Mouse (Mus musculus): ENCODE data around the gene Tmem51. TPM values are rescaled to one million over a fixed set of nuclear protein-coding genes. Genes with fewer than 3 reads are reported as not detected.
A peak's percentile ranks its signal among the peaks of the same experiment; 100 is the strongest.
"Not testable (repeated sequence)": the region's sequence is repeated elsewhere in the genome, so short reads cannot be mapped to it uniquely, and the experiment has no call there.

Tmem51 gene
- polyA plus RNA-seq, 1 experiment = 9.5 TPM

DNA sequence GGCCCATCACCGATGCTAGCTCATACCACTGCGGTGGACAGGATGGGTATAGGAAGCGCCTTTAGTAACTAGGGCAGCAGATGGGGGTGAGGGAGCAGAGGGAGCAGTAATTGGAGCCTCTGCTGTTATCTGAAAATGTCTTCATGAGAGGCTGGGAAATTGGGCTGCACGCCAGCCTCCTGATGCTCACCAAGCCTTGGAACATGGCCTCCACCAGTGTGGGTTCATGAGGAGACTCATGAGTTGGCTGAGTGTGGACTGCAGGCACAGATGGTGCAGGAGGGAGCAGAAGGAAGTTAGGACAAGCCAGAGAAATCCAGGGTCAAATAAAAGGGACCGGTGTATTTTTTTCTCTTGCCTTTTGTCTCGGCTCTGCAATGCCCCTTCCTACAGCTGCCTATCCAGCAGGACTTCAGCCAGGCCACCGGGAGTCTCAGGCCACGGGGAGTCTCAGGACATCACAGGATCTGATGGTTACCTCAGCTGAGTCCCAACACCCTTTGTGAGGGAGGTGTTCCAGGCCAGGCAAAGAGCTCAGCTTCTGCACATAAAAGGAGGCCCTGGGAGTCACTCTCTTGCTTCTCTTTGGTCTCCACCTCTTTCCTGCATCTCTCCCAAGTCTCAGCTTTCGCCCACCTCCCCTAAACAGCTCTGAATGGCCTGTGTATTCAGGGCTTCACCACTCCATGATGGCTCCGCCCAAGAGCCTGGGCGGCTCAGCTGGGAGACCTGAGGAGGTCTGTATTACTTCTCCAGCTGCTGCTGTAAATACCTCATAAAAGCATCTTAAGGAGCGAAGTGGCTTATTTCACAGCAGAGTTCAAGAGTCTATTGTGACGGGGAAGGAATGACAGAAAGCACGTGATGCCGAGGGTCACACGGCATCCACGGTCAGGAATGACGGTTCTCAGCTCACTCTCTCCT is 23.4 kb downstream of the Tmem51 start:
- no peak for DNase-seq (ENCODE audit: extremely low spot score in 1 of 2, low spot score in 1 of 2)

DNA sequence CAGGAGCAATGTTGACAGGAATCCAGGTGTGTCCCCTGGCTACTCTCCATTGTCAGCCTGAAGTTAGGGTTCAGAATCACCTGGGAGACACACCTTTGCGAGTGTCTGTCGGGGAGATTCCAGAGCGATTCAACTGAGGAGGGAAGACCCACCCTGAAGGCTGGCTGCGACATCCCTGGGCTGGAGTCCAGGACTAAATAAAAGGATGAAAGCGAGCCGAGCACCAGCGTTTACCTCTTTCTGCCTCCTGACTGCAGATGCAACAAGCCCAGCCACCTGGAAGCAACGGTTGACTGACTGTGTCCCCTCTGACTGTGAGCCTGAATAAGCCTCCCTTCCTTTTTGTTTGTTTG is 24.3 kb downstream of the Tmem51 start:
- DNase-seq (ENCODE audit: extremely low spot score in 1 of 2, low spot score in 1 of 2) = no peak

DNA sequence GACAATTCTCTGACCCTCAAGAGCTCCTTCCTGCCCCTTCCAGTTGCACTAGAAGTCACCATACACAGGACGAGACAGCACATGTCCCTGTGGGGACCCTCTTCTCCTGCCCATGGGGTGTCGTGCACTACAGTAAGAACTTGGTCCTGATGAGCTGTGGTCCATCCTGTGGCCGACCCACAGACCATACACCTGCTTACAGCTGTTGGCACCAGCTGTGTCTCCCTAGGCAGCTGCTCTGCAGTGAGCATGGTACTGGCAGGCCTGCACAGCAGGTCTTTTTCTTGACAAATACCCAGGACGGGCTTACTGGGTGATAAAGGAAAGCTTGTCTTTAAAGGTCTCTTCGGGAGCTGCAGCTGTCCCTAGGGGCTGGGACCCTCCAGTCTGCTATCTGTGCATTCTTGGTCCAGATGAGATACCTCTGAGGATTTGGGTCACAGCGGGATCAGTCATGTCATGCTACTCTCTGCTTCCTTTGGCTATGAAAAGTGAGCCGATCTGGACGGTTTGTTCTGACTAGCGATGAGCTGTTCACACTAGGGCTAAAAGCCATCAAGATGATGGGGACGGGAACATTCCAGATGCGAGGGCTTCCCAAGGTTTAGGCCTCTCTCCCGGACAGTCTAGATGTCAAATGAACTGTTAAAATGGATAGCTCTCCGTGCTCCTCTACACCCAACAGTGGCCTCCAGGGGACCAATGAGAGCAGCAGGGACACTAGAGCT is 24.8 kb downstream of the Tmem51 start:
- no peak for DNase-seq (ENCODE audit: extremely low spot score in 1 of 2, low spot score in 1 of 2)

DNA sequence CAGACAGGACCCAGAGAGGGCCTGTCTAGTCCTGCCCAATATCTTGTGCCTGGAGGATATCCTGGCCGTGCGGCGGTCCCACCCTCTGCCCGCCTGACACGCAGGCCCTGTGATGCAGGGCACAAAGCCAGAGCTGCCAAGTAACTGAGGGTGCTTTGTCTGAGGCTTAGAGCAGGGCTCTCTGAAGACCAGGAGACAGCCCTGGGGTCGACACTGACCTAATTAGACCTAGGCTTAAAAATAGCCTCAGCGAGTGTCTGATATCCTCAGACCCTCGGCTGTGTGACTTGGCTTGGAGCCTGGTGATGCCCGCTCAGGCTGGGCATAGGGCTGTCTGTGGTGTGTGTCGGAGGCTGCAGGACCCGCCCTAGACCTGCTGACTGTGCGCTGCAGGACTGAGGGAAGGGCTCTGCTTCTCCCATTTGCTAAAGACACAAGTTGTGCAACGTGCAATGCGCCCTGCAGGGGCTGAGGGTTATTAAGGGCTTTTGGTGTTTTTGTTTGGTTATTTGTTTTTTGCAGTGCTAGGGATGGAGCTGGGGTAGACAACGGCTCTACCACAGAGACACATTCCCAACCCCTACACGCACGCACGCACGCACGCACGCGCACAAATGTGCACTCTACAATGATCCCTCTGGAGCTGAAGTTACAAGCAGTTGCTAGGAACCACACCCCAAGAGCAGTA is 26.4 kb downstream of the Tmem51 start:
- peak; percentile 27 to 38 for DNase-seq (ENCODE audit: extremely low spot score in 1 of 2, low spot score in 1 of 2)

- DNase-seq (ENCODE audit: extremely low spot score in 1 of 2, low spot score in 1 of 2) = no peak
These were observed 28.5 kb downstream of the Tmem51 start for GRCm38 (mm10) chr4:142055600-142055999.

GRCm38 (mm10) chr4:142054580-142054979 is 29.5 kb downstream of the Tmem51 start:
- DNase-seq (ENCODE audit: extremely low spot score in 1 of 2, low spot score in 1 of 2) = peak in 1 of 2 experiments; percentile 19

GRCm38 (mm10) chr4:142053661-142054448 is 30.2 kb downstream of the Tmem51 start:
- DNase-seq (ENCODE audit: extremely low spot score in 1 of 2, low spot score in 1 of 2) = no peak

DNA sequence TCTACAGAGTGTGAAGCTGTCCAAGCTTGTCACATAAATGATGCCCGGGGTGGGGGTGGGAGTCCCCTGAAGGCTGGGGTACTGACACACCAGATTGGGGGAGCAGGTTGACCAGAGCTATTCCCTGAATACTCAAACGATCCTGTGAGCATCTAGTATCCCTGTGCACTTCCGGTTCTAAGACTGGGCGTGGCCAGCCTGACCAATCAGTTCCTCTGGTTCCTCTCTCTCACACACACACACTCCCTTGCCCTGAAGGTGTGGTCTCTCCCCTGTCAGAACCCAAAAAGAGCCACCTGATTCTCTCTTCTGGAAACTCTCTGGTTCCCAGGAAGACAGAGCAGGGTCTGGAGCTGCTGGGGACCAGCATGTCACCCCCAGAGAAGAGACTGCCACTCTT is 30.8 kb downstream of the Tmem51 start:
- DNase-seq (ENCODE audit: extremely low spot score in 1 of 2, low spot score in 1 of 2) = no peak

- no peak for DNase-seq (ENCODE audit: extremely low spot score in 1 of 2, low spot score in 1 of 2)
These were observed 31.5 kb downstream of the Tmem51 start for GRCm38 (mm10) chr4:142052391-142053132.

GRCm38 (mm10) chr4:142051883-142052282 is 32.2 kb downstream of the Tmem51 start:
- not testable (repeated sequence) for DNase-seq (ENCODE audit: extremely low spot score in 1 of 2, low spot score in 1 of 2)

- DNase-seq (ENCODE audit: extremely low spot score in 1 of 2, low spot score in 1 of 2) = no peak
These were observed 34.1 kb downstream of the Tmem51 start for GRCm38 (mm10) chr4:142049963-142050362.

- no peak for DNase-seq (ENCODE audit: extremely low spot score in 1 of 2, low spot score in 1 of 2)
These were observed 35.7 kb downstream of the Tmem51 start for GRCm38 (mm10) chr4:142048391-142048790.

GRCm38 (mm10) chr4:142047005-142047404 is 37.1 kb downstream of the Tmem51 start:
- no peak for DNase-seq (ENCODE audit: extremely low spot score in 1 of 2, low spot score in 1 of 2)

- no peak for DNase-seq (ENCODE audit: extremely low spot score in 1 of 2, low spot score in 1 of 2)
These were observed 37.6 kb downstream of the Tmem51 start for GRCm38 (mm10) chr4:142046496-142046895.

DNA sequence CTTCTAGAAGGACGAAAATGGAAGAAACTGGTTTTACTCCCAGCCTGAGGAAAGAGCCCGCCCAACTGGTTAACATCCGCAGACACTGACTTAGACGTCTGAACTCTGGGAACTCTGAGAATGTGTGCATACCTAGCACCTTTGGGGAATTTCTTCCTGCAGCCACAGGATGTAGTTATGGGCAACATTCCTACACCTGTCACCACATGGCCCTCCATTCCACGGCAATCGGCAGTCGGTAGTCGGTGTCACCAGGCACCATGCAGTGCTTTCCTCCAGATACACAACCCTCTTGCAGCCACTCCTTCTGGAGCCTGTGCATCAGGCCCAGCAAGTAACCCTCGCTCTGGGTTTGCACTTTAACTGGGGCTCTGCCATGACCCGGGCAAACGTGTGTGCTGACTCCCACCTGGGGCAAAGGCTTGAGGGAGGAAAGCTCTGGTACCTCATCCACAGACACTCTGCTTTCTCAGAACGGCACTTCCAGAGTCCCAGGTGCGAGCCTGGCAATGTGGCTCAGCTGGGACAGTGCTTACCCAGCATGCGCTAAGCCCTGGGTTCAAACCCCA is 38.4 kb downstream of the Tmem51 start:
- no peak for DNase-seq (ENCODE audit: extremely low spot score in 1 of 2, low spot score in 1 of 2)

- no peak for DNase-seq (ENCODE audit: extremely low spot score in 1 of 2, low spot score in 1 of 2)
These were observed 39.7 kb downstream of the Tmem51 start for GRCm38 (mm10) chr4:142044452-142044851.

DNA sequence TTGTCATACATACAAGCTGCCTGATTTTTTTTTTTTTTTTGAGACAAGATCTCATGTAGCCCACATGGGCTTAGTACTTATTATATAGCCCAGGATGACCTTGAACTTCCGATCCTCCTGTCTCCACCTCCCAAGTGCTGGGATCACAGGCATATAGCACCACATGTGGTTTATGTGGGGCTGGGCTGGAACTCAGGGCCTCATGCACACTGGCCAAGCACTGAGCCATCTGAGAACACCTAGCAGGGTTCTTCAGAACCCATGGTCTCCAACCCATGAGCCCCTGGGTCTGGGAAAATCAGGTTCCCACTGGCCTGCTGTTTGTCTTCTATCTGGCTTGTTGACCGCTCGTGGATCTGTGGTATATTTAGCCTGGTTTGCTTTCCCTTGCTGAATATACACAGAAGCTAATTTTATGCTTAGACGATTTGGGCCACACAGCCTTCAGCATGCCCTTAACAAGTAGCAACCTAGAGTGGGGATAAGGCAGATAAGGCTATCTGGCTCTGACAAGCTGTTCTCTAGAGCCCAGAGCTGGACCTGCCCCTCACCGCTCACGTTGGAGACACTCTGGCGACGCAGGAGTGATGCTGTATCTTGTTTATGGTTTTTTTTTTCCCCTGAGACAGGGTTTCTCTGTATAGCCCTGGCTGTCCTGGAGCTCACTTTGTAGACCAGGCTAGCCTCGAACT is 44.3 kb downstream of the Tmem51 start:
- DNase-seq (ENCODE audit: extremely low spot score in 1 of 2, low spot score in 1 of 2) = no peak

DNA sequence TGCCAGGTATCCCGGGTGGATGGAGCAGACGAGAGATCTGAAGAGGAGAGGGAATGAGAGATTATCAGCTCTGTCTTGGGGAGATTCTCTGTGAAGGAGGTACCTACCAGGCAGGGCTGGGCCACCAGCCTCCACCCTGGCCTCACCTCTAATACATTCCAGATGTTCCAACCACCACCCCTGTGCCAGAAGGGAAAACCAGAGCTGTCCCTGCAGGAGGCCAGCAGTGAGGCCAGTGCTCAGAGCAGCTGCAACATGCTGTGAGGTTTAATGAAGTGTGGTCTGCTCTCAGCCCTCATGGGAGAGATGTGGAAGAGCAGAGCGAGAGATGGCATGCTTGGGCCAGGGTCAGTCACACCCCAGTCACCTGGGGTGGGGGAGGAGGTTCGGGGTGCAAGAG is 46.2 kb downstream of the Tmem51 start:
- DNase-seq (ENCODE audit: extremely low spot score in 1 of 2, low spot score in 1 of 2) = no peak

GRCm38 (mm10) chr4:142028533-142028932 is 55.6 kb downstream of the Tmem51 start:
- no peak for DNase-seq (ENCODE audit: extremely low spot score in 1 of 2, low spot score in 1 of 2)
